Mouse (Mus musculus) adrenal gland, postnatal 36 days (tissue): ENCODE results near the gene Ptpn21. TPM values are rescaled to one million over a fixed set of nuclear protein-coding genes. Genes with fewer than 3 reads are reported as not detected.

Source experiments
- DNase-seq, 2 experiments: peaks; one replicate each; pipeline ENCODE4 v3.0.0; 2021; ENCODE audit warnings: mixed read lengths in 1 of 2
- long read RNA-seq, 2 experiments: library from polyadenylated mRNA; stranded (forward); transcript quantifications; one replicate each; pipeline ENCODE4 v2.0.0; 2021; ENCODE audit warnings: borderline sequencing depth in 2 of 2
- total RNA-seq, 2 experiments: library from RNA; stranded (reverse); gene quantifications; 2 replicates each; pipeline ENCODE4 v1.2.3; 2021

Ptpn21 gene
- total RNA-seq: 10 to 100 TPM; 20.2 to 23.6 TPM
- long read RNA-seq, experiment 1, partial matches to known transcripts: 2 of 6 reads
- long read RNA-seq, experiment 1, other reads (novel, unspliced or antisense): 4 of 6 reads
- long read RNA-seq, experiment 2: 0 reads

- peak; percentile 86 to 89 for DNase-seq
These were observed at the start of gene Ptpn21 for GRCm38 (mm10) chr12:98736951-98737800. Gene Ptpn21 (minus strand): TSS chr12:98737405.

GRCm38 (mm10) chr12:98784251-98784650 lies 47.0 kb upstream of the Ptpn21 start:
- no peak for DNase-seq

GRCm38 (mm10) chr12:98779148-98779547 lies 41.9 kb upstream of the Ptpn21 start:
- peak; percentile 12 to 25 for DNase-seq

GRCm38 (mm10) chr12:98777509-98777908 lies 40.3 kb upstream of the Ptpn21 start:
- DNase-seq: no peak

- DNase-seq: no peak
These were observed 29.0 kb upstream of the Ptpn21 start for GRCm38 (mm10) chr12:98766241-98766640.

GRCm38 (mm10) chr12:98759700-98760099 lies 22.5 kb upstream of the Ptpn21 start:
- DNase-seq: no peak

- no peak for DNase-seq
These were observed 20.4 kb upstream of the Ptpn21 start for GRCm38 (mm10) chr12:98757636-98758035.

GRCm38 (mm10) chr12:98747380-98747753 lies 10.2 kb upstream of the Ptpn21 start:
- peak in 1 of 2 experiments; percentile 25 for DNase-seq

- DNase-seq: peak; percentile 93 to 97
These were observed 9.7 kb upstream of the Ptpn21 start, which contains the start of gene Zc3h14 for GRCm38 (mm10) chr12:98746746-98747379. Gene Zc3h14 (plus strand): TSS chr12:98746964.

GRCm38 (mm10) chr12:98746131-98746530 lies 8.9 kb upstream of the Ptpn21 start:
- DNase-seq: peak; percentile 70 to 73

GRCm38 (mm10) chr12:98745626-98746025 lies 8.4 kb upstream of the Ptpn21 start:
- no peak for DNase-seq

- peak; percentile 9 to 43 for DNase-seq
These were observed 3.9 kb upstream of the Ptpn21 start for GRCm38 (mm10) chr12:98741011-98741501.

GRCm38 (mm10) chr12:98737801-98738350 lies 671 bp upstream of the Ptpn21 start:
- no peak for DNase-seq

GRCm38 (mm10) chr12:98734880-98735801 lies 2.1 kb downstream of the Ptpn21 start:
- no peak for DNase-seq

- DNase-seq: peak; percentile 89 to 90
These were observed 2.8 kb downstream of the Ptpn21 start for GRCm38 (mm10) chr12:98734246-98734879.

GRCm38 (mm10) chr12:98733776-98734175 lies 3.4 kb downstream of the Ptpn21 start:
- DNase-seq: no peak

GRCm38 (mm10) chr12:98733165-98733564 lies 4.0 kb downstream of the Ptpn21 start:
- no peak for DNase-seq

GRCm38 (mm10) chr12:98730682-98731081 lies 6.5 kb downstream of the Ptpn21 start:
- DNase-seq: no peak

- DNase-seq: peak; percentile 18 to 20
These were observed 10.0 kb downstream of the Ptpn21 start for GRCm38 (mm10) chr12:98727186-98727585.

- DNase-seq: no peak
These were observed 11.1 kb downstream of the Ptpn21 start for GRCm38 (mm10) chr12:98726078-98726477.

GRCm38 (mm10) chr12:98724976-98725375 lies 12.2 kb downstream of the Ptpn21 start:
- DNase-seq: no peak
